Comparison of ENCODE assay signal across 21 mouse cellular contexts in genomic region chr16:57099572-57100237, GRCm38 (mm10). TPM values are rescaled to one million over a fixed set of nuclear protein-coding genes. Genes with fewer than 3 reads are reported as not detected.
"Had no signal": no experiment of that assay in that cellular context is flagged by ENCODE, and none has a peak within 500 bp of the region (broad histone marks: within the 10 kb centered on the region; RNA-seq: fewer than 3 reads in every experiment).

No protein-coding gene starts in this region.

- DNase-seq: lung, adult 18-20 months; lung, postnatal 14 days; lung, postnatal 4 days; midbrain, embryonic 14.5 days; right cerebral cortex, adult 18-20 months; right cerebral cortex, postnatal 25 days; right cerebral cortex, postnatal 4 days; thymus, adult 2 months; thymus, postnatal 36 days had no signal

- H3K4me3 ChIP-seq: midbrain, embryonic 10.5 days; midbrain, embryonic 12.5 days; myocyte; neural tube, embryonic 13.5 days; neural tube, embryonic 15.5 days; stomach, embryonic 15.5 days had no signal

- H3K27me3 ChIP-seq: midbrain, embryonic 12.5 days; neural tube, embryonic 13.5 days; neural tube, embryonic 15.5 days; stomach, embryonic 15.5 days had no signal

- H3K27ac ChIP-seq: liver, embryonic 14.5 days; midbrain, embryonic 10.5 days; midbrain, embryonic 12.5 days; neural tube, embryonic 13.5 days; neural tube, embryonic 15.5 days; stomach, embryonic 15.5 days; stomach, postnatal 0 days had no signal

- H3K4me1 ChIP-seq: midbrain, embryonic 10.5 days; midbrain, embryonic 12.5 days; neural tube, embryonic 13.5 days; neural tube, embryonic 15.5 days; stomach, embryonic 15.5 days had no signal

- H3K36me3 ChIP-seq: midbrain, embryonic 10.5 days; midbrain, embryonic 12.5 days; neural tube, embryonic 13.5 days; neural tube, embryonic 15.5 days; stomach, embryonic 15.5 days had no signal

RNA-seq across cellular contexts. Expression of gene Tmem45a2, which starts 28.5 kb away (rescaled TPM):
- total RNA-seq: megakaryocyte-erythroid progenitor cell, adult 5-6 weeks had no signal
- polyA plus RNA-seq: midbrain, embryonic 10.5 days; midbrain, embryonic 12.5 days; midbrain, embryonic 14.5 days; midbrain, embryonic 16.5 days; myocyte; neural tube, embryonic 11.5 days; neural tube, embryonic 15.5 days; spleen, adult 2 months had no signal
